Mouse (Mus musculus) limb, embryonic 11.5 days (tissue): ENCODE measurements at regions not wholly inside any gene's neighbourhood (a gene's known extent, or its start where the extent isn't known, plus 50 kb on each side); places are given as distances from the start of the nearest gene placed in this dataset.

Experiments used
- ATAC-seq: fragments of 200-750 bp; cut with Nextera tagmentation; 2 replicates; pipeline ENCODE4 v1.8.0; 2017; ENCODE audit warnings: low read depth; ENCODE audit not compliant: insufficient number of reproducible peaks, low FRiP score, low TSS enrichment
- DNase-seq: peaks from one replicate; pipeline ENCODE4 v3.0.0-alpha.2; 2015; ENCODE audit warnings: low spot score
- H3K27ac ChIP-seq: fragments of 300-500 bp; sonication (generic); replicated peaks from 2 replicates; pipeline ENCODE4 v1.5.1; 2014; ENCODE audit warnings: low read depth, mild to moderate bottlenecking, low read length
- H3K27me3 ChIP-seq: fragments of 300-500 bp; sonication (generic); 2 replicates; pipeline ENCODE4 v1.6.1; 2014; ENCODE audit warnings: mild to moderate bottlenecking, low read length, mixed read lengths; ENCODE audit not compliant: control insufficient read depth, insufficient read depth
- H3K36me3 ChIP-seq: fragments of 300-500 bp; sonication (generic); 2 replicates; pipeline ENCODE4 v1.6.1; 2014; ENCODE audit warnings: mild to moderate bottlenecking, low read length, moderate library complexity, mixed read lengths; ENCODE audit not compliant: control insufficient read depth, insufficient read depth
- H3K4me1 ChIP-seq: fragments of 300-500 bp; sonication (generic); 2 replicates; pipeline ENCODE4 v1.6.1; 2014; ENCODE audit warnings: low read length, mixed read lengths; ENCODE audit not compliant: control insufficient read depth, insufficient read depth
- H3K4me2 ChIP-seq: fragments of 300-500 bp; sonication (generic); 2 replicates; pipeline ENCODE4 v1.6.1; 2014; ENCODE audit warnings: low read depth, mild to moderate bottlenecking, moderate library complexity; ENCODE audit not compliant: severe bottlenecking
- H3K4me3 ChIP-seq: fragments of 300-500 bp; sonication (generic); 2 replicates; pipeline ENCODE4 v1.5.1; 2014; ENCODE audit warnings: low read depth, low read length
- H3K9ac ChIP-seq: fragments of 300-500 bp; sonication (generic); 2 replicates; pipeline ENCODE4 v1.6.1; 2014; ENCODE audit warnings: mild to moderate bottlenecking, low read length
- H3K9me3 ChIP-seq: fragments of 300-500 bp; sonication (generic); 2 replicates; pipeline ENCODE4 v1.6.1; 2016; ENCODE audit warnings: low read length; ENCODE audit not compliant: control insufficient read depth
- WGBS: fragments of 180-500 bp; shearing (Covaris S2); extraction: QIAGEN DNeasy Blood & Tissue Kit; methylation state at CpG from one replicate; pipeline ENCODE4 v1.1.7; 2014; 5-methylcytosine and 5-hydroxymethylcytosine counted together

GRCm38 (mm10) chrX:97434327-97434726 lies 57.3 kb upstream of the Eda2r start:
- DNase-seq: no peak
- H3K4me1 ChIP-seq: no peaks in the 10 kb centered on the region
- no peak overlapping the region for H3K27ac ChIP-seq
- no peak overlapping the region for H3K4me2 ChIP-seq
- no peak overlapping the region for H3K4me3 ChIP-seq
- no peaks in the 10 kb centered on the region for H3K9me3 ChIP-seq
- 46% methylated on average over 2 of the region's 2 CpGs for WGBS
- ATAC-seq: no peak
- no peak overlapping the region for H3K9ac ChIP-seq
- no peaks in the 10 kb centered on the region for H3K36me3 ChIP-seq
- no peaks in the 10 kb centered on the region for H3K27me3 ChIP-seq

GRCm38 (mm10) chrX:97431391-97431803 lies 54.4 kb upstream of the Eda2r start:
- no peaks in the 10 kb centered on the region for H3K36me3 ChIP-seq
- H3K4me1 ChIP-seq: no peaks in the 10 kb centered on the region
- ATAC-seq (no peak; the same call in 1 of the 2 replicates), DNase-seq (peak; percentile 48)
- no peaks in the 10 kb centered on the region for H3K9me3 ChIP-seq
- no peak overlapping the region for H3K27ac ChIP-seq
- peak overlapping the region; percentile 17; the same call in 1 of the 2 replicates for H3K4me3 ChIP-seq
- no peaks in the 10 kb centered on the region for H3K27me3 ChIP-seq
- peak overlapping the region; percentile 24; the same call in 1 of the 2 replicates for H3K4me2 ChIP-seq
- 20% methylated on average over 6 of the region's 6 CpGs for whole genome bisulfite sequencing
- no peak overlapping the region for H3K9ac ChIP-seq
